Mouse (Mus musculus) MEL (cell line): Measurements from ENCODE around the gene Tspo2.

Experiments
- BHLHE40 ChIP-seq: IDR thresholded peaks from 2 replicates; pipeline ENCODE4 v1.6.1; 2012; ENCODE audit warnings: low read depth, mild to moderate bottlenecking, inconsistent platforms, low read length, improper control_type of control experiment, borderline replicate concordance
- CTCF ChIP-seq, 3 experiments: IDR thresholded peaks in 2 of 3; conservative IDR thresholded peaks in 1 of 3; 2 replicates each; pipeline ENCODE4 v1.5.1; 2011 to 2012; ENCODE audit warnings: low read length in 3 of 3, low read depth in 2 of 3, mild to moderate bottlenecking in 2 of 3, improper control_type of control experiment in 1 of 3, inconsistent platforms in 1 of 3, mixed read lengths in 1 of 3, moderate library complexity in 1 of 3; ENCODE audit not compliant: control insufficient read depth in 1 of 3, insufficient read depth in 1 of 3, poor library complexity in 1 of 3, severe bottlenecking in 1 of 3
- ELF1 ChIP-seq: IDR thresholded peaks from 2 replicates; pipeline ENCODE4 v1.6.1; 2014; ENCODE audit warnings: low read depth, mild to moderate bottlenecking, inconsistent platforms, low read length, improper control_type of control experiment, moderate library complexity
- EP300 ChIP-seq, 2 experiments: IDR thresholded peaks; 2 replicates each; pipeline ENCODE4 v1.6.1; 2011; ENCODE audit warnings: improper control_type of control experiment in 2 of 2, low read length in 2 of 2, low read depth in 1 of 2, mild to moderate bottlenecking in 1 of 2
- HCFC1 ChIP-seq: IDR thresholded peaks from 2 replicates; pipeline ENCODE4 v1.6.1; 2012; ENCODE audit warnings: low read depth, mild to moderate bottlenecking, inconsistent platforms, low read length, improper control_type of control experiment, moderate library complexity
- MXI1 ChIP-seq: IDR thresholded peaks from 2 replicates; pipeline ENCODE4 v1.6.1; 2011; ENCODE audit warnings: mild to moderate bottlenecking, low read depth, low read length, improper control_type of control experiment
- MYC ChIP-seq: IDR thresholded peaks from 2 replicates; pipeline ENCODE4 v1.6.1; 2011; ENCODE audit warnings: low read depth, mild to moderate bottlenecking, low read length, improper control_type of control experiment, moderate library complexity
- NRF1 ChIP-seq: IDR thresholded peaks from 2 replicates; pipeline ENCODE4 v1.6.1; 2014; ENCODE audit warnings: low read depth, mild to moderate bottlenecking, inconsistent platforms, low read length, improper control_type of control experiment, moderate library complexity; ENCODE audit not compliant: poor library complexity, insufficient read depth, severe bottlenecking
- POLR2A ChIP-seq, 2 experiments: IDR thresholded peaks; 2 replicates each; pipeline ENCODE4 v1.6.1; 2011 to 2012; ENCODE audit warnings: low read length in 2 of 2, mild to moderate bottlenecking in 2 of 2, control low read depth in 1 of 2, improper control_type of control experiment in 1 of 2, low read depth in 1 of 2, moderate library complexity in 1 of 2; ENCODE audit not compliant: control insufficient read depth in 1 of 2, insufficient read depth in 1 of 2, poor library complexity in 1 of 2
- RCOR1 ChIP-seq: IDR thresholded peaks from 2 replicates; pipeline ENCODE4 v1.6.1; 2012; ENCODE audit warnings: low read depth, mild to moderate bottlenecking, inconsistent platforms, low read length, improper control_type of control experiment
- TBP ChIP-seq: IDR thresholded peaks from 2 replicates; pipeline ENCODE4 v1.8.0; 2011; ENCODE audit warnings: low read depth, low read length, improper control_type of control experiment
- TCF12 ChIP-seq: IDR thresholded peaks from 2 replicates; pipeline ENCODE4 v1.6.1; 2014; ENCODE audit warnings: low read depth, mild to moderate bottlenecking, inconsistent platforms, low read length, improper control_type of control experiment, moderate library complexity
- ZMIZ1 ChIP-seq: IDR thresholded peaks from 2 replicates; pipeline ENCODE4 v1.6.1; 2012; ENCODE audit warnings: low read depth, mild to moderate bottlenecking, inconsistent platforms, low read length, improper control_type of control experiment, moderate library complexity

DNA sequence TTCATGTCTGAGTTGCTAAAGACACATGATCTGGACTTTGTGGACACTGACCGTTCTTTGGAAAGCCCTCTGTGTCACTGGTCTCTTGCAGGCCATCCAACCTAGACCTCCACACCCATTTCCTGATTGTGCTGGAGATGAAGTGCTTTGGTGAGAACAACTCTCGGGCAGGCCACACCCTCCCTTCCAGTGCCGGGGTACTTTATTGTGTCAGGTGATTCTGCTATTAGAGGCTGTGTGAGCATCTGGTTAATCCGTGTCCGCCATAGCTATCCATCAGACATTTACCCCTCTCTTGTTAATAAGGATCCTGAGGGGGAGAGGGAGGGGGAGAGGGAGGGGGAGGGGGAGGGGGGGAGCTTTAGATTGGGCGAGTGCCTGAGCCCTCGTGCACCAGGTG is 42.3 kb upstream of the Tspo2 start:
- TF ChIP-seq POLR2A (IDR thresholded peaks at IDR 0.05; ENCODE audit: control insufficient read depth in 1 of 2, insufficient read depth in 1 of 2, low read depth in 1 of 2, low read length in 2 of 2, poor library complexity in 1 of 2) (no peak), HCFC1 (no peak), TCF12 (no peak), MXI1 (no peak), NRF1 (no peak), BHLHE40 (no peak), MYC (no peak), CTCF (IDR thresholded peaks at IDR 0.05 in 2 of 3, conservative IDR thresholded peaks at IDR 0.05 in 1 of 3; ENCODE audit: control insufficient read depth in 1 of 3, insufficient read depth in 1 of 3, low read depth in 2 of 3, low read length in 3 of 3, poor library complexity in 1 of 3, severe bottlenecking in 1 of 3) (no peak), ELF1 (no peak), ZMIZ1 (no peak), EP300 (IDR thresholded peaks at IDR 0.05; ENCODE audit: low read depth in 1 of 2, low read length in 2 of 2) (no peak), RCOR1 (no peak), TBP (no peak)
